Mouse (Mus musculus) right cerebral cortex, postnatal 10 days (tissue): ENCODE data around the gene Zfp641.

Source experiments
- DNase-seq, 2 experiments: peaks; one replicate each; pipeline ENCODE4 v3.0.0; 2021; ENCODE audit warnings: low spot score in 2 of 2

Gene Zfp641

GRCm38 (mm10) chr15:98295628-98296551 is at the start of gene Zfp641:
Zfp641 (minus strand) TSS chr15:98296161.
- peak; percentile 73 for DNase-seq

GRCm38 (mm10) chr15:98340887-98341286 is 44.9 kb upstream of the Zfp641 start, which contains the start of gene Olfr284:
Olfr284 (minus strand) TSS chr15:98340987.
- no peak for DNase-seq

- no peak for DNase-seq
Measured at GRCm38 (mm10) chr15:98317177-98317724, 21.3 kb upstream of the Zfp641 start, which contains the start of gene Olfr285. Olfr285 (minus strand) TSS chr15:98317353.

GRCm38 (mm10) chr15:98315703-98316102 is 19.7 kb upstream of the Zfp641 start:
- no peak for DNase-seq

GRCm38 (mm10) chr15:98293651-98294050 is 2.3 kb downstream of the Zfp641 start:
- DNase-seq = no peak

- DNase-seq = no peak
Measured at GRCm38 (mm10) chr15:98288566-98288965, 7.4 kb downstream of the Zfp641 start.

GRCm38 (mm10) chr15:98286418-98286817 is 9.5 kb downstream of the Zfp641 start:
- DNase-seq = no peak

GRCm38 (mm10) chr15:98257776-98258175 is 38.2 kb downstream of the Zfp641 start:
- DNase-seq = no peak

- DNase-seq = no peak
Measured at GRCm38 (mm10) chr15:98257193-98257592, 38.8 kb downstream of the Zfp641 start, which contains the start of gene H1fnt. H1fnt (minus strand) TSS chr15:98257293.

- no peak for DNase-seq
Measured at GRCm38 (mm10) chr15:98256271-98256670, 39.7 kb downstream of the Zfp641 start.
